Comparison of ENCODE assay signal across 9 mouse cellular contexts in the genomic region with DNA sequence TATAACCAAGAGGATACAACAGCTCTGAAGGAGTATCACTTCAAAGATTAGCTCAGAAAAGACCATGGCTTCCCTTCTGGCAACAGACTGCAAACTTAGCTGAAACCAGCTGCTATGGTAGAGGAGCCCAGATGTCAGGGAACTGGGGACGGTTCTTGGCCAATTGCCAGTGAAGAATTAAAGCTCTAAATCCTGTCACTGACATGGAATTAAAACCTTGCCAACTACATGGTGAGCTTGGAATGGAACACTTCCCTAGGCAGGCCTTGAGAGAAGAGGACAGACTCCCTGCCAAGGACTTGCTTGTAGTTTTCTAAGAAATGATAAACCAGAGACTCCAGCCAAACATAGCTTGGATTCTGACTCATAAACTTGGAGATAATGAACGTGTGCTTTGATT.
DNase-seq lines count a peak whose midpoint lies in the region; ATAC-seq lines count a peak whose summit lies in the region.
"Had no signal": no experiment of that assay in that cellular context is flagged by ENCODE, and none has a peak within 500 bp of the region (broad histone marks: within the 10 kb centered on the region; RNA-seq: fewer than 3 reads in every experiment).

No protein-coding gene starts in this region.

- no peak for DNase-seq in hindbrain, embryonic 11.5 days (ENCODE audit: low spot score)
- DNase-seq in adrenal gland, adult (ENCODE audit: inconsistent age in 2 of 2, low spot score in 1 of 2): peak; percentile 43 to 91
- peak; percentile 2 for DNase-seq in forelimb bud, embryonic 11.5 days (ENCODE audit: low read depth, low spot score)
- no peak for DNase-seq in gastrocnemius, postnatal 25 days

- no peak overlapping the region for H3K4me3 ChIP-seq in hindbrain, embryonic 15.5 days
- no peak overlapping the region for H3K4me3 ChIP-seq in hindbrain, embryonic 11.5 days (ENCODE audit: low read depth, low read length)
- no peak overlapping the region for H3K4me3 ChIP-seq in lung, embryonic 15.5 days
- H3K4me3 ChIP-seq in stomach, embryonic 15.5 days (replicated peaks): no peak overlapping the region

- no peaks in the 10 kb centered on the region for H3K4me1 ChIP-seq in hindbrain, embryonic 15.5 days (replicated peaks)
- H3K4me1 ChIP-seq in hindbrain, embryonic 11.5 days (replicated peaks; ENCODE audit: control insufficient read depth, insufficient read depth, low read length): no peaks in the 10 kb centered on the region
- H3K4me1 ChIP-seq in lung, embryonic 15.5 days: peaks cover 4% of the 10 kb centered on the region
- H3K4me1 ChIP-seq in stomach, embryonic 15.5 days: no peaks in the 10 kb centered on the region

- H3K9ac ChIP-seq in hindbrain, embryonic 15.5 days: no peak overlapping the region
- no peak overlapping the region for H3K9ac ChIP-seq in hindbrain, embryonic 11.5 days (ENCODE audit: low read depth, low read length)
- H3K9ac ChIP-seq in lung, embryonic 15.5 days: no peak overlapping the region
- no peak overlapping the region for H3K9ac ChIP-seq in stomach, embryonic 15.5 days

- ATAC-seq in hindbrain, embryonic 15.5 days (ENCODE audit: low FRiP score, low read depth): peak; percentile 81
- ATAC-seq in hindbrain, embryonic 11.5 days (ENCODE audit: low FRiP score): no peak
- ATAC-seq in lung, embryonic 15.5 days (ENCODE audit: borderline replicate concordance, extremely low read depth, low FRiP score, low TSS enrichment): peak; percentile 98
- peak; percentile 66; the same call in 1 of the 2 replicates for ATAC-seq in stomach, embryonic 15.5 days (ENCODE audit: insufficient read depth, low FRiP score, low read depth)
- no peak for ATAC-seq in activated CD4-positive, CD25-positive, alpha-beta regulatory T cell, adult 4 months
- ATAC-seq: Patski had no signal

- no peaks in the 10 kb centered on the region for H3K36me3 ChIP-seq in hindbrain, embryonic 15.5 days
- no peaks in the 10 kb centered on the region for H3K36me3 ChIP-seq in hindbrain, embryonic 11.5 days (ENCODE audit: control insufficient read depth, insufficient read depth, low read length)
- H3K36me3 ChIP-seq in lung, embryonic 15.5 days: no peaks in the 10 kb centered on the region
- H3K36me3 ChIP-seq in stomach, embryonic 15.5 days: no peaks in the 10 kb centered on the region

- 52% methylated on average over 2 of the region's 2 CpGs for WGBS in hindbrain, embryonic 15.5 days
- 70% methylated on average over 2 of the region's 2 CpGs for WGBS in hindbrain, embryonic 11.5 days
- WGBS in lung, embryonic 15.5 days: 30% methylated on average over 2 of the region's 2 CpGs
- whole genome bisulfite sequencing in stomach, embryonic 15.5 days: 46% methylated on average over 2 of the region's 2 CpGs

- H3K9me3 ChIP-seq in hindbrain, embryonic 15.5 days: no peaks in the 10 kb centered on the region
- no peaks in the 10 kb centered on the region for H3K9me3 ChIP-seq in hindbrain, embryonic 11.5 days (ENCODE audit: control insufficient read depth, low read length)
- no peaks in the 10 kb centered on the region for H3K9me3 ChIP-seq in lung, embryonic 15.5 days
- H3K9me3 ChIP-seq in stomach, embryonic 15.5 days: no peaks in the 10 kb centered on the region

- no peak overlapping the region for H3K4me2 ChIP-seq in hindbrain, embryonic 15.5 days
- H3K4me2 ChIP-seq in hindbrain, embryonic 11.5 days (replicated peaks; ENCODE audit: low read depth, low read length): no peak overlapping the region
- H3K4me2 ChIP-seq in lung, embryonic 15.5 days: no peak overlapping the region
- no peak overlapping the region for H3K4me2 ChIP-seq in stomach, embryonic 15.5 days

- no peaks in the 10 kb centered on the region for H3K27me3 ChIP-seq in hindbrain, embryonic 15.5 days
- no peaks in the 10 kb centered on the region for H3K27me3 ChIP-seq in hindbrain, embryonic 11.5 days (ENCODE audit: control insufficient read depth, insufficient read depth, low read length)
- H3K27me3 ChIP-seq in lung, embryonic 15.5 days: no peaks in the 10 kb centered on the region
- H3K27me3 ChIP-seq in stomach, embryonic 15.5 days (replicated peaks): no peaks in the 10 kb centered on the region
- H3K27me3 ChIP-seq: Patski had no signal

- H3K27ac ChIP-seq in hindbrain, embryonic 15.5 days (replicated peaks): no peak overlapping the region
- H3K27ac ChIP-seq in hindbrain, embryonic 11.5 days (ENCODE audit: low read depth, low read length): no peak overlapping the region
- H3K27ac ChIP-seq in lung, embryonic 15.5 days: peak overlapping the region; percentile 50; the same call in 1 of the 2 replicates
- no peak overlapping the region for H3K27ac ChIP-seq in stomach, embryonic 15.5 days

Comparison
In these comparisons a context has a peak if more than half of its experiments do, and no peak if none do; other contexts are left out.
1. ATAC-seq: peak in hindbrain, embryonic 15.5 days (single experiment), lung, embryonic 15.5 days (single experiment) and stomach, embryonic 15.5 days (single experiment); none in hindbrain, embryonic 11.5 days (single experiment) and activated CD4-positive, CD25-positive, alpha-beta regulatory T cell, adult 4 months (single experiment).
2. DNase-seq: peak in adrenal gland, adult (2 of 2) and forelimb bud, embryonic 11.5 days (single experiment); none in hindbrain, embryonic 11.5 days (single experiment) and gastrocnemius, postnatal 25 days (single experiment).